Mouse (Mus musculus): ENCODE measurements around the gene Pank4.
A peak's percentile ranks its signal among the peaks of the same experiment; 100 is the strongest.

Pank4 gene

DNA sequence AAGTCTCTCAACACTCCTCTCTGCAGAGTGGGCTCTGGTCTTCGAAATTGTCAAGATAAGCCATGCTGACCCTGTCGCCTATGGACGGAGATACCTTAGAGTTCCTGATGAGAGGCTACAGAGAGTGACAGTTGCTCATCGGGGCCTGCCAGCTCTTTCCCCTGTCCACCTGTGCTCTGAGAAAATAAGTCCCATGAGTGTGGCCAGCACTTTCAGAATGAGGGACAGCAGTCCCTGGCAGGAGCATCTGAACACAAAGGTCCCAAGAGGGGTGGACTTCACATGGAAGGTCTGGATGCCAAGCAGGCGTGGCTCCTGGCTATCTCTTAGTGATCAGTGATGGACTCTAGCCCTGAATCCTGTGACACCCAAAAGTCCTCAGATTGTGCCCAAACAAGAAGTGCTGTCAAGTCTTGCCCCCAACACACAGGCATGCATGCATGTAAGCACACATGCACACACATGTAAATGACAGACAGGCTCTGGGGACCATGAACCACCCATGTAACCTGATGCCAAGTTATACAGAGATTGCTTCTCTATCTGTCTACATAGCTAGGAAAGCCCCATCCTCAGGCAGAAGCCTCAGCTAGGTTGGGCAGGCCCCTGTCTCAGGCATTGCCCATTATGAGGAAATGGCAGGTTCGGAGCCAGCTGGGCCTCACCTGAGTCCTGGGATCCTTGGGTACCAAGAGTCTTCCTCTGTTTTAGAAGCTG is 20.4 kb upstream of the Pank4 start:
- no peak for DNase-seq (ENCODE audit: inconsistent ontology term)

DNA sequence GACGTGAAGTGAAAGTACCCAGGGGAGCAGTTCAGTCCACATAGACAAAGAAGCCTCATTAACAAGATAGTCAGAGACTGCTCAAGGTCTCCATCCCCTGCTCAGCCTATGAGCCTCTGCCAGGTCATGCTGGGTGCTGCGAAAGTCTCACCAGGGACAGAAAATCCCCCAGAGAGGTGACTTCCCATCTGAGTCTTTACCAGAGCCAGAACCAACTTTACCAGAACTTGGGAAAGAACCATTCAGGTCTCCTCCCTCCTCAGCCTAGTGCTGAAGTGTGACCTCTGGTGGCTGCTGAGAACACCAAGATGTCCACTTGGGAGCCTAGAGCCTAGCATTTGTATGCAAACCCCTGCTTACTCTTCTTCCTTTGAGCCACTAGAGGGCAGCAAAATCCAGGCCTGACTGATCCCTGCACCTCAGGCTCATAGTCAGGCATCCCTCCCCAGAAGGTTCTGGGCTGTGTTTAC is 19.8 kb upstream of the Pank4 start:
- DNase-seq (ENCODE audit: inconsistent ontology term): peak; percentile 86

DNA sequence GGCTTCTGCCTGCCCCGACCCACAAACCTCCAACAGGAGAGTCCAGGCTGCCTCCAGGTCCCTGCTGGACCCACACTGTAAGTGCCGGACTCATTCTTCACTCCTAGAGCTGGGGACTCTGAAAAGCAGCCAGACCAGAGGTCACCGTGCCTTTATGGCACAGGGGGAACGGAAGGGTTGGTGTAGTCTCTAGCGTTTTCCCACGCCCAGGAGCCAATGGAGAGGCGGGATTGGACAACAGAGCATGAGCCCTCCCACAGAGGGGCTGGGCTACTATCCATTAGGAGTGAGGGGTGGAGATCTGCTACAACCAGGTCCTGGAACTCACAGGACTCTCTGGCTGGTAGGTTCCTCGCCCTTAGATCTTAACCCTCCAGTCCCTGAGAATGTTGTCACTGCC is 17.6 kb upstream of the Pank4 start:
- peak; percentile 78 for DNase-seq (ENCODE audit: inconsistent ontology term)

DNA sequence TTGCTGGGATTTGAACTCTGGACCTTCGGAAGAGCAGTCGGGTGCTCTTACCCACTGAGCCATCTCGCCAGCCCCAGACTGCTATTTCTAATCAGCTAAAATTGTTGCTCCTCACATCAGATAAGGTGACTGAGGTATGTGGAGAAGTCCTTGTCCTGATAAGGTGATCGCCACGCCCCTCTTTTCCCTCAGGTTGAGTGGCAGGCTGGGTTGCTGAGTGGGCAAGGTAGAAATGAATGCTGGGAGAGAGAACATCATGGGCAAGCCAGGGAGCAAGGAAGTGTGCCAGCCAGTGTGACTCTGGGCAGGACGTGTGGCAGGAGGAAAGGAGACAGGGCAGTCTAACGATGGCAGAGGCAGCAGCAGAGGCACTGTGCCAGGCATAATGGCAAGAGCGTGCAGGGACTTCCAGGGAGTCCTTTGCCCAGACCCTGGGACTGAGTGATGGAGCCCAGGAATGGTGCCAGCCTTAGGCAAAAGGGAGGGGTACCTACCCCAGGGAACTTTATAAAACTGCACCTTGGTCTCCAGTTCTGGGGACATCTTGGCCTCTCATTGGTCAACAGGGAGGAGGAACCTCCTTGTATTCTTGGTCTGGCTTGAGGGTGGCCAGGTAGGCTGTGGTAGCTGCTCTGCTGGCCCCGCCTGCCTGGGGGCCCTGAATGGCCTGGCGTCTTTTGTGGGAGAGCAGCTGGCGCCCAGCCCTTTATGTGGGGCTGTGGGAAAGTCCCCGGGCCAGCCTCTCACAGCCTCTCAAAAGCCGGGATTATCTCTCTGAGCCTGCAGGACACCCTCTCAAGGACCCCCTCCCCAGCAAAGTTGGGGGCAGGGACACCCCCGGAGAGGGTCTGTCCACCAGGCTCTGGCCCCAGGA is 15.6 kb upstream of the Pank4 start:
- DNase-seq (ENCODE audit: inconsistent ontology term): no peak

DNA sequence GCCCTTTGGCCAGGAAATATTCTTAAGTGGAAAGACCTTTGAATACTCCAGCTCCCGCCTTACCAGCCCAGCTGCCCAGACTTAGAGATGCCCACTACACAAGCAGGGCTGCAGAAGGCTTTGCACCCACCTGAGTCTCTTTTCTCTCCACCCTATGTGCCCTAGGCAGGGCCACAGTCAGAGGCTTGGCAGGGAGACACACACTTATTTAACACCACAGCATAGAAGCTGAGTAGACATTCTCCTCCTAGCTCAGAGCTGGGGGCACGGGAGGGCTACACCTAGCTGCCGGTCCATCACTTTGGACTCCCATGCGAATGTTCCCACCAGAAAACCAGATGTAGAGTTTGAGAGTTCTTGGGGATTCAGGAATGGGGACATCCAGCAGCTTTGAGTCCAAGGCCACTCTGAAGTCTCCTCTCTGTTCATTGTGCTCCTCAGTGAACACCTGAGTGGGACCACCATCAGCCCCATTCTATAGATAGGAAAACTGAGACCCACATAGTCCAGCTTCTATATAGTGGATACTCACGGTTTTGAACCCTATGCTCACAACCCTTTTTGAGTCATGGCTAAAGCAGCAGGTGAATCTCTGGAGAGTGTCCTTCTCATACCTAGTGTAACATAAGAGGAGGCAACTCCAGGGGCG is 14.9 kb upstream of the Pank4 start:
- no peak for DNase-seq (ENCODE audit: inconsistent ontology term)

DNA sequence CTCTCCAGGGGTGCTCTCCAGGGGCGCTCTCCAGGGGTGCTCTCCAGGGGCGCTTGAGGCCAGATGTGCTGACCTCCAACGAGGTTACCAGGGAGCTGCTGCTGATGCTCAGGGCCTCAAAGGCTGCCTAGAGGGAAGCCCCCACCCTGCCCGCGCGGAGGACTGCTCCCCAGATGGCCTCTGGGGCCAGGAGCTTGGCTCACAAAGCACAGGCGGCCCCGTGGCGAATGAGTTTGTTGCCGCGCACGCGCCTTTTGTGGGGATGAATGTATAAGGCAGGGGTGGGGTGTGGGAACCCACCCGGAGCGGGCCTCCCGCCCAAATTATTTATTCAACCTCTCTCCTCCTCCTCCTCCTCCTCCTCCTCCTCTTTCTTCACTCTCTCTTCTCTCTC is 14.3 kb upstream of the Pank4 start:
- DNase-seq (ENCODE audit: inconsistent ontology term): no peak

DNA sequence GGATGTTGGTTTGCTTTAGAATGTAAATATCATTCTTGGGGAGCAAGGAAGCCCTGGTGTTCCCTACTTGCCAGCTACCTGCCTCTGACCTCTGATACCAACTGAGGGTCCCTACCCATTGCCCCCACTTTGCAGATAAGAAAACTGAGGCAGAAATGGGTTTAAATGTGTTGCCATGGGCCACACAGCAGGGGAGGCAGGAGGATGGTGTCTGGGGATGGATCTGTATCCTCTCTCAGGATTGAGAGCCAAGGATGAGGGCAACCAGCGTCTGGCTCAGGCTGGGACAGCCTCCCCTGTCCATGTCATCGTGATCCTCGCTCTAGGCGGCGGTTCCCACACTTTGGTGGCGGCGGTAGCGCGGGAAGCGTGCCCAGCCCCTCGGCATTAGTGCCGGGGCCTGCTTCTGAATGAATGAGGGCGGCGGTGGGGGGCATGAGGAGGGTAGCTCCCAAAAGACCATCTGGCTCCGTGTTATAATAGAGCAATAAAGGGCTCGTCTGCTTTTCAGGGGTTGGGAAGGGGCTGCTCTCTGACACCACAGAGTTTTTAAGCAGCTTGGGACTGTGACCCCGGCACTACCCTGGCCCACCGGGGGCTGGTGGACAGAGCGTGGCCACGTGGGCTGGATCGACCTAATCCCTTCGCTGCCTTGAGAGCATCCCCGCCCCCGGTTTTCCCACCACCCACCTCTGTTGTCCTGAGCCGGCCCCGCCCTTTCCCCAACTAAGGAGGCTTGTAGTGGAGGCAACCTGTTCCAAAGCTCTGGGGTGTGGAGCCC is 11.3 kb upstream of the Pank4 start:
- DNase-seq (ENCODE audit: inconsistent ontology term): no peak

DNA sequence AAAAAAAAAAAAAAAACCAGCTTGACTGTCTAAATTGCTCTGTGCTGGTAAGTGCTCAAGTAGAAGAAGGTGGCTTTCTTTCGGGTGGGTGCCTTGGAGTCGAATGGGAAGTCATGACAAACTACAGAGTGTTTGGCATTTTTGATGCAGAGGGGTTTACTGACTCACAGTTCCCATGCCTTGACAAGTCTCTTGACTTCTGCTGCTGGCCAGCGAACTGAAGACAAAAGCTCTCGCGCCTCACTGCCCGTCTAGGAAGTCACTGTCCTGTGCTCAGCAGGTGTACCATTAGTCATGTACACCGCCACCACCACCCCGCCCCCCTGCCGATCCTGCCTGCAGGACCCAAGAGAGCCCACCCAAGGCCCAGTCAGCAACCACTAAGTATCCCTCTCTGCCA is 7.3 kb upstream of the Pank4 start:
- DNase-seq (ENCODE audit: inconsistent ontology term): no peak

DNA sequence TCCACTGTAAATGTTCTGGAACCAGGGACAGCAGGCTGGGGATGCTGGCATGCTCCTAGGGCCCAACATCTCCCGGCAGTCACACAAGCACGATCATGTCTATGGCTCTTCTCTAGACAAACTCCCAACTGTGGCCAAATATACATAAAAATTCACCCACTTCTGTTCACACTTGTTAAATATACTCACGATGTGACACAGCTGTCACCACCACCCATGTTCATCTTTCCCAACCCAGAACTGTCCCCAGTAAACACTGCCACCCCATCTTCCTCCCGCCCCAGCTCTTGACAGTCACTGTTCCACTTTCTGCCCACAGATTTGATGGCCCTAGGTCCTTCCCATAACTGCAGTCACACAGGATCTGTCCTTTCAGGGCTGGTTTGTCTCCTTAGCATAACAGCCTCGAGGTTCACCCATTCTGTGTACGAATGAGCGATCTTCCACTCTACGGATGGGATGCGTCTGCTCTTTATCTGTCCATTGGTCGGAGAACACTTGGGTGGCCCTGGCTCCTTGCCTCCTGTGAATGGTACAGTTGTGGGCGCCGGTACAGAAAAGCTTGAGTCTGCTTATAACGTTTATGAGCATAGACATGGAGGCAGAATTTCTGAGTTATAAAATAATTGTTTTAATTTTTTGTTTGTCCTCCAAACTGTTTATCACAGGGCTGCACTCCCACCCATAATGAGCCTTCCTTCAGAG is 6.5 kb upstream of the Pank4 start:
- no peak for DNase-seq (ENCODE audit: inconsistent ontology term)

DNA sequence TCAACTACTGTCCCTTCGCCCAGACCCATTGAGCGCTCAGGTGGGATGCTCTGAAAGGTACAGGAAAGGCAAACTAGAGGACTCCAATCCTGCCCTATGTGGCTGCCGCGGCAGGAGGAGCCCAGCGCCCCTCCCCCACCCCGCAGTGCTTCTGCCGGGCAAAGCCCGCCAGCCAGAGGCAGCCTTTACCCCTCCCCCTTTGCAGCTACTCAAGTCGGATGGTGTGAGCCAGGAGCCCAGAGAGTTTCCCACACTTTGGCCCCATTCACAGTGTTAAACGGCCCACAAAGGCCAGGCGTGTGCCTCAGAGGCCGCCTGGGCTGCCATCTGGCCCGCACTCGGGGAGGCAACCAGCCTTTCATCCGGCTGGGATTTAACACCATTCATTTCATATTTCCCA is 5.8 kb upstream of the Pank4 start:
- peak; percentile 81 for DNase-seq (ENCODE audit: inconsistent ontology term)

DNA sequence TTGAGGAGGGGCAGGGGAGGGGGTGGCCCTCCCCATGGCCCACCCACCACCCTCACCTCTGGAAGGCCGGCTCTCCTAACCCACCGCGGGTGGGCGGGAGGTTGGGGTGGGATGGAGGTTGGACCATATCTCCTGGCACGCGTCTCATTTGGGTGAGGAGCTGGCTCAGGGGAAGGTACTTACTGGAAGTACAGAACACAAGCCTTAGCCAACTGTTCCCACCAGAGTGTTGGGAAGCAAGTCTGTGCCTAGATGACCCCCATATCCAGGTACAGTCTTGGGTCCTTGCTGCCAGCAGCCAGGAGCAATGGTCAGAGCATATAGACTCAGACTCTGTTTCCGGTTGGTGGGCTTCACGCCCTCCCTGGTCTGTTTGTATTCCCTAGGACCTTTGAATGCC is 5.3 kb upstream of the Pank4 start:
- DNase-seq (ENCODE audit: inconsistent ontology term): no peak

DNA sequence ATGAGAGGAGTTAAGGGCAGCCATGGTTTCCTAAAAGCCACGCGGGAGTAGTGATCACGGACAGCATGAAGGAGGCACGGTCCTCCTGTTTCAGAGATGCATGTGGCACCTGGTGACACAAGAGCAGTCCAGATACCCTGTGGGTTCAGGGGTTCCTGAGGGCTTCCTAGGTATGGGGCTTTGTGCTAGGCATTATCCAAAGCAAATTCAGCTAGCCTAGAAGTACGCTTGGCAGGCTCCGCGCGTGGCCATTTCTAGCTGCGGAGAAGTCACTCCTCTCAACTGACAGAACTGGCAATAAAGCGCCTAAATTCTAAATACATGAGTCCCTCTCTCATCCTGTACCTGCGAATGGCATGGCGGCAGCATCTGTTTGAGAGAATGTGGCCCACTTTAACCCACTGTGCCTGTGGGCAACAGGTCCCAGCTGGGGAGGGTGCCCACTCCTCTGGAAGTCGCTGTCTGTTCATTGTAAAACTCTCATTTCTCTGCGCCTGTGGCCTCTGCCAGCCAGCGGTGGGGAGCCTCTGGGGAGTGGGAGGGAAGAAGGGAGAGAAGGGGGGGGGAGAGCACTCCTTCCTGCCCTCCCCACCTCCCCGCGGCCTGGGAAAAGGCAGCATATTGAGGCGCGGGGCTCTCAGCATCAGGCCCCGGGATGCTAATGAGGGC is 3.8 kb upstream of the Pank4 start:
- DNase-seq (ENCODE audit: inconsistent ontology term): no peak

DNA sequence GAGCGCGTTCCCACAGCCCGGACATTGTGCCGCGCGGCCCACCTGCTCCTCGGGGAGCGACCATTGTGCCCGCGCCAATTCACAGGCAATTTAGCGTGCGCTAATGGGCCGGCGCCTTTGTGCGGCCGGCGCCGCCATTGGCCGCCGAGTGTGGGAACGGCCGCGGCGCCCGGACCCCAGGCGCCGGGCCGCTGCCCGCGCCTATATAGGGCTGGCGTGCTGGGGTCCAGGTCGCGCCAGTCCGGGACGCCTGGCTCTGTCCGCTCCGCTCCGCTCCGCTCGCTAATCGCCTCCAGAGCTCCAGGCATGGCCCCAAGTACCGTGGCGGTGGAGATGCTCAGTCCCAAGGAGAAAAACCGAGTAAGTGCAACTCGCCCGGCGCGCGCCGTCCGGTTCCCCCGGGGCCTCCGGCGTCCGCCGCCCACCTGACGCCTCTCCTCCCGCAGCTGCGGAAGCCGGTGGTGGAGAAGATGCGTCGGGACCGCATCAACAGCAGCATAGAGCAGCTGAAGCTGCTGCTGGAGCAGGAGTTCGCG is 3.2 kb upstream of the Pank4 start, which contains the start of gene Hes5:
TSS of gene Hes5 (plus strand) at position 234 of the 536 bp plus-strand sequence.
- peak; percentile 80 for DNase-seq (ENCODE audit: inconsistent ontology term)

DNA sequence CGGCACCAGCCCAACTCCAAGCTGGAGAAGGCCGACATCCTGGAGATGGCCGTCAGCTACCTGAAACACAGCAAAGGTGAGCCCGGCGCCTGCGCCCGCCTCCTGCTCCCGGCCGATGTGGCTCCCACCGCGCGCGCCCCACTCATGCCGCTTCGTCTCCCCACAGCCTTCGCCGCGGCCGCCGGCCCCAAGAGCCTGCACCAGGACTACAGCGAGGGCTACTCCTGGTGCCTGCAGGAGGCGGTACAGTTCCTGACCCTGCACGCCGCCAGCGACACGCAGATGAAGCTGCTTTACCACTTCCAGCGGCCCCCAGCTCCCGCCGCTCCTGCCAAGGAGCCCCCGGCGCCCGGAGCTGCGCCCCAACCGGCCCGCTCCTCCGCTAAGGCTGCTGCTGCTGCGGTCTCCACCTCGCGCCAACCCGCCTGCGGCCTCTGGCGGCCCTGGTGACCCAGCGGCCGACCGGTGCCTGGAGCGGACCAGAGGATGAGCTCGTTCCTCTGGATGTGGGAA is 2.6 kb upstream of the Pank4 start:
- DNase-seq (ENCODE audit: inconsistent ontology term): peak; percentile 63

DNA sequence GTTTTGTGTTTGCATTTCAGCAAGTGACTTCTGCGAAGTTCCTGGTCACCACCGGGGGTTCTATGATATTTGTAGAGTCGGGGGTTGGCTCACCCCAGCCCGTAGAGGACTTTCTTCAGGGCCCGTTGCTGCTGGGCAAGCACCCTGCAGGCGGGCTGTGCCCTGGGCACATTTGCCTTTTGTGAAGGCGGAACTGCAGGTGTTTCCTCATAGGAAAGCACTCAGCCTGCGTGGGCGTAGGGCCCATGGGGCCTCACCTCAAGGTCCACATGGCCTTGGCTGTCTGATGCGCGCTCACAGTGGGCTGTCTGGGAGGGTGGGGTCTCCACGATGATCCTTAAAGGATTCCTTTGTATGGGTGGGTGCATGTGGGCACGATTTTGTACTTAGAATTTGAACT is 2.0 kb upstream of the Pank4 start:
- DNase-seq (ENCODE audit: inconsistent ontology term): no peak

DNA sequence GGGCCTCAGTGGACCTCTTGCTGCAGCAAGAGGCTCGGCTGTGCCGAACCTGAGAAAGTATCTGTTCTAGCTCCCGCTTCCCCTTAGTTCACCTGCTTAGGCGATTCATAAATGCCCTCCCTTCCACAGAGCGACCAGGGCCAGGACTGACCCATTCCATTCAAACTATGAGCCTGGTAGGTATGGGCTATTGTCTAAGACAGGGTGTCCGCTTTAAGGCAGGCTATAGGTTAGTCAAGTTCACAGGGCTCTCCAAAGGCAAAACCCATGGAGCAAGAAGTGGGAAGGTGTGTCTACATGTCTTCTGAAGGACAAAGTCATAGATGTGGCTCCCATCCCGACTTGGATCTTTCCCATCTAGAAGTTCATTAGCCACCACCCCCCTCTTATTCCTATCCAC is 1.2 kb upstream of the Pank4 start:
- DNase-seq (ENCODE audit: inconsistent ontology term): no peak

DNA sequence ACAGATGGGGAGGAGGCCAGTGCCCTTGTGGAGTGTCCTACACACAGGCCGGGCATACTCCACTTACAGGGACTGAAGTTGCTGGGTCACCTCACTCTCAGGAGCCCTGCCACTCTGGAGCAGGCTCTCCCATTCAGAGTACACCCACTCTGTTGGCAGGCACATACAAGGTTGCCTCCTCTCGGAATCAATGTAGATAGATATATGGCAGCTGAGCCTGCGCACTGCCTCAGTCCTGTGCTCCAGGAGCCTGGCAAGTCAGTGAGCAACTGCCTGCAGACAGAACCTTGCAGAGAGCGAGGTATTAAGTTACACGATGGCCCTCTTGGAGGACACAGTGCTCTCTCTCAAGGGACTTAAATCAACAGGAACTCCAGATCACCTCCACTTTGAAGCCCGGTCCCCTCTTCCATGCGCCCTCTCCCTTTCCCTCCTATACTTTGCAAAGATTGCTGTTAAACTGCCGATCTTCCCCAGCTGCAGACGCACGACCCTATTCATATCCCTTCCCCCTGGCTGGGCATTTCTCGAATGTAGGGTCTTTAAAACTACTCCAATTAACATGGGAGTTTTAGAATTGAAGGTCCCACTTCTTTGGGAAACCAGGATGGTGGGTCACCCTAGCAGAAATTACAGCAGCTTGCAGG is 610 bp upstream of the Pank4 start:
- DNase-seq (ENCODE audit: inconsistent ontology term): no peak

DNA sequence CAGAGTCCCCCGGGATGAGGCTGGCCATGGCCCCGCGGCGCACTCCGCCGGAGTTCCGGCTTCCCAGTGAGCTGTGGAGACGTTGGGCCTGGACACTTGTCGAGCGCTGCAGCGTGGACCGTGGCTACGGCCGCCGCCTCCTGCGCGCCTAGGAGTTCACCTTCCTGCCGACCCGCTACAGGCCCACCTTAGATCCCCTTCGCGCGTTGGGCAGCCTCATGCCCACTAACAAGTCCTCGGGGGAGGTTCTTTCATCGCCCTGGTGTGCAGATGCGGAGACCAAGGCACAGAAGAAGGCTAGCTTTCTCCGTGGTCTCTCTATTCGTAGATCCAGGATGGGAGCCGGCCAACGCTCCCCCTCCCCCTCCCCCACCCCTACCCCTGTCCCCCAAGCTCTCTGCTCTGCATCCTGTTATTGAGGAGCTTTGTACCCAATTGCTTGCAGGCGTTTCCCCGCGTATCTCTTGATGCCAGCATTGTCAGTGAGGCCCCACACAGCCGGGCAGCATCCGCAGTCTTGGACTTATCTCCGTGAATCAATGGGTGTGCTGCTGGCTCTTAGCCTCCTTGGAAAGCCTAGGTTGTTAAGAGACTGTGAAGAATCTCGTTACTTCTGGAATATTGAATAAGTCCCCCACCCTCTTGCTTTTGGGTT is 785 bp downstream of the Pank4 start:
- no peak for DNase-seq (ENCODE audit: inconsistent ontology term)

DNA sequence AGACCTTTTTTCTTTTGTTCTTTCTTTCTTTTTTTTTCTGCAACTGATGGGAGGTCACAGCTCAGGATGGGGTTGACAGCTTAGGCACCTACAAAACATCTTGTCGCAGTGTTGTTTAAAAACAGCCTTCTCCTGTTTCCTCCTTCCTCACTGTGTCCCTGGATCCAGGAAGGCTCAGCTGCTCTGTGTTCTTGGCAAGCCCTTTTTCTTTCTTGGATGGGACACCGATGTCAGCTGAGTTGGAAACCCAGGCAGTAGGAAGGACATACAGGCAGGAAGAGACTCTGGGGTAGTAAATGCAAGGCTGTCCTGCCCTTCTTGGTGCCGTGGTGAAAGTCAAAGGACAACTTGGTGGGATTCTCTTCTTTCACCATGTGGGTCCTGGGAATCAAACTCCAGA is 1.9 kb downstream of the Pank4 start:
- no peak for DNase-seq (ENCODE audit: inconsistent ontology term)

Measured in Muller cell, postnatal 12 days (primary cell).